Mouse (Mus musculus) adrenal gland, adult 8-10 months (tissue): ENCODE results near the gene Lamtor4. TPM values are rescaled to one million over a fixed set of nuclear protein-coding genes. Genes with fewer than 3 reads are reported as not detected.

Experiments used
- total RNA-seq, 4 experiments: library from RNA; stranded (reverse); gene quantifications; 2 replicates each; pipeline ENCODE4 v1.2.4; 2022

Lamtor4 gene
- total RNA-seq, 4 experiments from 2014 or later: 86.5 to 106 (median 99.5) TPM

Other genes starting within 250 kb of the Lamtor4 start
- not detected for gene Smok3a, start 234.2 kb upstream of the Lamtor4 start, total RNA-seq
- gene Smok3b, start 234.1 kb upstream of the Lamtor4 start, total RNA-seq: not detected
- gene Smok3c, start 202.3 kb upstream of the Lamtor4 start, total RNA-seq: not detected
- 10 to 100 TPM; 39.6 to 51.4 (median 47.6) TPM for gene Zkscan1, start 170.4 kb upstream of the Lamtor4 start, total RNA-seq
- 10 to 100 TPM; 16.7 to 18.8 (median 17.1) TPM for gene Zscan21, start 138.6 kb upstream of the Lamtor4 start, total RNA-seq
- 10 to 100 TPM; 12.9 to 18.5 (median 16.1) TPM for gene Zfp113, start 99.7 kb upstream of the Lamtor4 start, total RNA-seq
- 100 to 1,000 TPM; 123 to 142 (median 139) TPM for gene Cops6, start 94.4 kb upstream of the Lamtor4 start, total RNA-seq
- 10 to 100 TPM; 19.5 to 34.6 (median 27.6) TPM for gene Ap4m1, start 83.5 kb upstream of the Lamtor4 start, total RNA-seq
- gene Mcm7, start 83.1 kb upstream of the Lamtor4 start, total RNA-seq: 10 to 100 TPM; 26.2 to 40.7 (median 32.4) TPM
- gene Taf6, start 68.0 kb upstream of the Lamtor4 start, total RNA-seq: 10 to 100 TPM; 42.4 to 62.7 (median 51.4) TPM
- gene Cnpy4, start 68.0 kb upstream of the Lamtor4 start, total RNA-seq: 10 to 100 TPM; 23.8 to 34.5 (median 27.8) TPM
- 10 to 100 TPM; 10.4 to 15.0 (median 11.7) TPM for gene Mblac1, start 61.2 kb upstream of the Lamtor4 start, total RNA-seq
- gene Nxpe5, start 29.6 kb upstream of the Lamtor4 start, total RNA-seq: under 1 TPM; 0.14 to 0.91 (median 0.52) TPM
- gene BC037034, start 8.6 kb downstream of the Lamtor4 start, total RNA-seq: 10 to 100 TPM; 22.7 to 48.4 (median 37.4) TPM
- under 1 TPM in 2 of 4 experiments, not detected in 2; 0.17 to 0.38 TPM for gene Gal3st4, start 17.4 kb downstream of the Lamtor4 start, total RNA-seq
- gene Gm43720, start 24.5 kb downstream of the Lamtor4 start, total RNA-seq: not detected
- 1 to 10 TPM in 2 of 4 experiments, under 1 TPM in 2; 0.38 to 1.3 (median 0.97) TPM for gene Gpc2, start 24.5 kb downstream of the Lamtor4 start, total RNA-seq
- gene Stag3, start 24.8 kb downstream of the Lamtor4 start, total RNA-seq: under 1 TPM in 3 of 4 experiments, not detected in 1; 0.08 to 0.35 (median 0.09) TPM
- gene Pvrig, start 86.5 kb downstream of the Lamtor4 start, total RNA-seq: under 1 TPM; 0.29 to 1.00 (median 0.50) TPM
- 10 to 100 TPM in 2 of 4 experiments, 1 to 10 TPM in 2; 8.0 to 16.0 (median 12.2) TPM for gene Zfp157, start 186.0 kb downstream of the Lamtor4 start, total RNA-seq